Mouse (Mus musculus) neural tube, embryonic 13.5 days (tissue): ENCODE data around the gene Dnajc13. TPM values are rescaled to one million over a fixed set of nuclear protein-coding genes. Genes with fewer than 3 reads are reported as not detected.

Source experiments
- ATAC-seq: fragments of 200-750 bp; cut with Nextera tagmentation; 2 replicates; pipeline ENCODE4 v1.8.0; 2017; ENCODE audit warnings: low read depth, mild to moderate bottlenecking, moderate TSS enrichment, moderate library complexity
- H3K27ac ChIP-seq: fragments of 300-500 bp; sonication (generic); replicated peaks from 2 replicates; pipeline ENCODE4 v1.5.1; 2015; ENCODE audit warnings: moderate library complexity, mild to moderate bottlenecking, inconsistent platforms
- H3K27me3 ChIP-seq: fragments of 300-500 bp; sonication (generic); 2 replicates; pipeline ENCODE4 v1.6.1; 2015; ENCODE audit warnings: mild to moderate bottlenecking, inconsistent platforms
- H3K36me3 ChIP-seq: fragments of 300-500 bp; sonication (generic); 2 replicates; pipeline ENCODE4 v1.6.1; 2015; ENCODE audit warnings: mild to moderate bottlenecking, inconsistent platforms
- H3K4me1 ChIP-seq: fragments of 300-500 bp; sonication (generic); replicated peaks from 2 replicates; pipeline ENCODE4 v1.6.1; 2015; ENCODE audit warnings: inconsistent platforms
- H3K4me2 ChIP-seq: fragments of 300-500 bp; sonication (generic); 2 replicates; pipeline ENCODE4 v1.6.1; 2015; ENCODE audit warnings: inconsistent platforms, mild to moderate bottlenecking, moderate library complexity
- H3K4me3 ChIP-seq: fragments of 300-500 bp; sonication (generic); 2 replicates; pipeline ENCODE4 v1.5.1; 2015; ENCODE audit warnings: mild to moderate bottlenecking, inconsistent platforms
- H3K9ac ChIP-seq: fragments of 300-500 bp; sonication (generic); 2 replicates; pipeline ENCODE4 v1.6.1; 2015; ENCODE audit warnings: moderate library complexity, mild to moderate bottlenecking, inconsistent platforms
- H3K9me3 ChIP-seq: fragments of 300-500 bp; sonication (generic); 2 replicates; pipeline ENCODE4 v1.6.1; 2016; ENCODE audit warnings: inconsistent platforms
- WGBS: fragments of 180-500 bp; shearing (Covaris S2); methylation state at CpG from one replicate; pipeline ENCODE4 v1.1.7; 2015; 5-methylcytosine and 5-hydroxymethylcytosine counted together
- polyA plus RNA-seq: library from polyadenylated mRNA; unstranded; fragments of >200 nt; fragmentation: Nextera tagmentation; extraction: Ambion mirVana; gene quantifications from 2 replicates; pipeline ENCODE4 v1.2.1, GENCODE M21; 2015

Gene Dnajc13
- polyA plus RNA-seq, 1 experiment from 2014 or later = 16.3 TPM

GRCm38 (mm10) chr9:104203851-104204250 is 58.9 kb downstream of the Dnajc13 start:
- Histone ChIP-seq H3K27ac (no peak overlapping the region), H3K27me3 (no peaks in the 10 kb centered on the region), H3K4me2 (no peak overlapping the region), H3K9me3 (no peaks in the 10 kb centered on the region), H3K36me3 (peaks cover 80% of the 10 kb centered on the region), H3K4me3 (no peak overlapping the region), H3K4me1 (no peaks in the 10 kb centered on the region), H3K9ac (no peak overlapping the region)
- 91% methylated on average over 3 of the region's 3 CpGs for WGBS
- no peak for ATAC-seq

GRCm38 (mm10) chr9:104194528-104194927 is 68.2 kb downstream of the Dnajc13 start:
- Histone ChIP-seq H3K4me3 (no peak overlapping the region), H3K9me3 (no peaks in the 10 kb centered on the region), H3K9ac (no peak overlapping the region), H3K4me1 (no peaks in the 10 kb centered on the region), H3K27me3 (no peaks in the 10 kb centered on the region), H3K4me2 (no peak overlapping the region), H3K27ac (no peak overlapping the region), H3K36me3 (peaks cover 80% of the 10 kb centered on the region)
- 71% methylated on average over 2 of the region's 2 CpGs for WGBS
- no peak for ATAC-seq

DNA sequence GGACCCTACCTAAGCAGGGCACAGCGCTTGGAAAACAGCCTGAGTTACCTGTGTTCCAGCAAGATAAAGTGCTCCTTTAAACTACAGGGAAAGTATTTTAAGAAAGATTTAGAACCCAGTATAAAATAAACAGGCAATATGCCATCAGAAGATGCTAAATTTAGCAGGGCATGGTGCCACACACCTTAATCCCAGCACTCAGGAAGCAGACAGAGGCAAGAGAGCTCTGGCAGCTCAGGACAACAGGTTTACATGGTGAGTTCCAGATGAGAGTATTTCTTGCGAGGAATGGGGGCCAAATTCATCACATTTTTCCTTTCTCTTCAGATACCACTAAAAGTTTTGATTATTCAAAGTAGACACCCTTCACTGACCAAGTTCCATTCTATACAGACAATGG is 68.8 kb downstream of the Dnajc13 start:
- WGBS = 93% methylated on average over 2 of the region's 2 CpGs
- ATAC-seq = no peak
- H3K9me3 ChIP-seq = no peaks in the 10 kb centered on the region
- H3K27ac ChIP-seq = no peak overlapping the region
- H3K27me3 ChIP-seq = no peaks in the 10 kb centered on the region
- no peak overlapping the region for H3K9ac ChIP-seq
- no peak overlapping the region for H3K4me2 ChIP-seq
- H3K36me3 ChIP-seq = peaks cover 81% of the 10 kb centered on the region
- no peak overlapping the region for H3K4me3 ChIP-seq
- H3K4me1 ChIP-seq = no peaks in the 10 kb centered on the region

GRCm38 (mm10) chr9:104193327-104193726 is 69.4 kb downstream of the Dnajc13 start:
- no peak for ATAC-seq
- Histone ChIP-seq H3K27me3 (no peaks in the 10 kb centered on the region), H3K9me3 (no peaks in the 10 kb centered on the region), H3K4me1 (no peaks in the 10 kb centered on the region), H3K36me3 (peaks cover 83% of the 10 kb centered on the region), H3K27ac (no peak overlapping the region), H3K4me2 (no peak overlapping the region), H3K4me3 (no peak overlapping the region), H3K9ac (no peak overlapping the region)
- WGBS = 85% methylated on average over 1 of the region's 1 CpGs

DNA sequence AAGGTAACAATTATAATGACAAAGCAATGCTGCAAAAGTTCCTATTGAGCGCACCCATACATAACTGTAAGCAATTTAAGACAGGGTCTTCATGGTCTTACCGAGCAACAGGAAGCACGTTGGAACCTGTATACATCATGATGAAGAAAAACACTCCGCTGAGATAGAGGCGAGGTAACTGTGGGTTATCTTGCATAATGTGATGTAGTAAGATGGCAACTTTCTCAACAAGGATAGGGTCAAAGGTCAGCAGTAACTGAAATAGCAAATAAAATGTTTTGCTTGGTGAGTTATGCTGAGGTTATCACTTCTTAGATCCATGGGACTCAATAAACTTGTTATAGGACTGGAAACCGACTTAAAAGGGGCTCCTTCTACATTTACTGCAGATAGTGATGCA is 70.2 kb downstream of the Dnajc13 start:
- H3K9me3 ChIP-seq = no peaks in the 10 kb centered on the region
- peaks cover 81% of the 10 kb centered on the region for H3K36me3 ChIP-seq
- no peak for ATAC-seq
- H3K27me3 ChIP-seq = no peaks in the 10 kb centered on the region
- no peaks in the 10 kb centered on the region for H3K4me1 ChIP-seq
- no peak overlapping the region for H3K9ac ChIP-seq
- H3K4me2 ChIP-seq = no peak overlapping the region
- no peak overlapping the region for H3K27ac ChIP-seq
- 94% methylated on average over 6 of the region's 6 CpGs for WGBS
- H3K4me3 ChIP-seq = no peak overlapping the region

DNA sequence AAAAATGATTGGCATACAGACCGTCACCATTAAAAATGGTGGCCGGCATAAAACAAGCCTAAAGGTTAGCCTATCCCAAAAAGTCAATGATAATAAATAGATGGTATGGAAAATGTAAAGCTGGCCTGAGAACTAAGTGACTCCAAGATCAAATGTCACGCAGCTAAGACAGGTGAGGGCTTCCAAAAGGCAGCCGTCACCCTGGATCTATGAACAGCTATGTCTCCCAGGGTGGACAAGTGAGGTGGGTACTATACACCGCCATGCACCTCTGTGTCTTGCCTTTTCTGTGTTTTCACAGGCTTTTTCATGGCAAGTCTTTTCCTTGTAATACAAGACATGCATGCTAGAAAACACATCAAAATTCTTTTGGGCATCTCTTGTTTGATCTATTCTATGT is 73.1 kb downstream of the Dnajc13 start:
- 94% methylated on average over 5 of the region's 5 CpGs for WGBS
- H3K9ac ChIP-seq = no peak overlapping the region
- no peaks in the 10 kb centered on the region for H3K9me3 ChIP-seq
- H3K36me3 ChIP-seq = peaks cover 76% of the 10 kb centered on the region
- H3K4me1 ChIP-seq = no peaks in the 10 kb centered on the region
- no peak overlapping the region for H3K27ac ChIP-seq
- ATAC-seq = no peak
- H3K4me2 ChIP-seq = no peak overlapping the region
- H3K4me3 ChIP-seq = no peak overlapping the region
- H3K27me3 ChIP-seq = no peaks in the 10 kb centered on the region

DNA sequence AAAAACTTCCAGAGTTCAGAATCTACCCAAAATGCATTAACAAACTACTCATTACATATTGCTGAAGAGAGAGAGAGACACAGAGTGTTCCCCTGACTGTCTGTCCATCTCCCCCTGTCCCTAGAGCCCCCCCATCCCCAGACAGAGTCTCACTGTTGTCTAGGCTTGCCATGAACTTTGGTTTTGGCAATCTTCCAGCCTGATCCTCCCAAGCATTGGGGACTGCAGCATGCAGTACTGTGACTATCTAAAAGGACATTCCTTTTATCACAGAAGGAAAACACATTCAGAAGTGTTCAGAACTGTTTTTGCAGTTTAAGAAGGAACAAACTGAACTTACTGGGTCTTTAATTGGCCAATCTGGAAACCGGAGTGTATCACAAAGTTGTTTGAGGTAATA is 74.0 kb downstream of the Dnajc13 start:
- H3K36me3 ChIP-seq = peaks cover 73% of the 10 kb centered on the region
- no peaks in the 10 kb centered on the region for H3K9me3 ChIP-seq
- no peak for ATAC-seq
- 96% methylated on average over 1 of the region's 1 CpGs for WGBS
- H3K27me3 ChIP-seq = no peaks in the 10 kb centered on the region
- H3K4me3 ChIP-seq = no peak overlapping the region
- H3K4me2 ChIP-seq = no peak overlapping the region
- H3K9ac ChIP-seq = no peak overlapping the region
- H3K4me1 ChIP-seq = no peaks in the 10 kb centered on the region
- H3K27ac ChIP-seq = no peak overlapping the region

DNA sequence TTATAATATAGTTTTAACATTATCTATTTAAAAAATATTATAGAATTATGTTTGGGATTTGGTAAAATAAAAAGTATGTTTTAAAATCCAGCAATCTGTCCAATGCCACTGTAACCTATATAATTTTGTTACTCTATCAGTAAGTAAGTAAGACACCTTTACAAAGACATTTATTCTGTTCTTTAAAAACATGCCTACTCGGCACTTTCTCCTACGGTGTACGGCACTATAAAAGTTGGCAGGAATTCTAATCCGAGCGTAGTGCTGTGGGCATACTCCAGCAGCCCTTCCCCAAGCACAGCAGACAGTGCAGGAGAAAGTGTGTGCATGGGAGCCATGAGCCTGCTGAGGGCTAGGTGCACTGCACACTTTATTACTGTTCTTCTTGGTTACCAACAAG is 75.7 kb downstream of the Dnajc13 start:
- H3K27ac ChIP-seq = no peak overlapping the region
- H3K36me3 ChIP-seq = peaks cover 75% of the 10 kb centered on the region
- no peaks in the 10 kb centered on the region for H3K9me3 ChIP-seq
- ATAC-seq = no peak
- H3K4me2 ChIP-seq = no peak overlapping the region
- 89% methylated on average over 5 of the region's 5 CpGs for WGBS
- H3K27me3 ChIP-seq = no peaks in the 10 kb centered on the region
- no peak overlapping the region for H3K9ac ChIP-seq
- no peak overlapping the region for H3K4me3 ChIP-seq
- peaks cover 8% of the 10 kb centered on the region for H3K4me1 ChIP-seq

- Histone ChIP-seq H3K36me3 (peaks cover 76% of the 10 kb centered on the region), H3K4me2 (no peak overlapping the region), H3K4me1 (peaks cover 9% of the 10 kb centered on the region), H3K27me3 (no peaks in the 10 kb centered on the region), H3K9ac (no peak overlapping the region), H3K9me3 (no peaks in the 10 kb centered on the region), H3K27ac (no peak overlapping the region), H3K4me3 (no peak overlapping the region)
- no peak for ATAC-seq
- WGBS = 92% methylated on average over 5 of the region's 5 CpGs
Observed at GRCm38 (mm10) chr9:104183181-104183580, 79.5 kb downstream of the Dnajc13 start.

DNA sequence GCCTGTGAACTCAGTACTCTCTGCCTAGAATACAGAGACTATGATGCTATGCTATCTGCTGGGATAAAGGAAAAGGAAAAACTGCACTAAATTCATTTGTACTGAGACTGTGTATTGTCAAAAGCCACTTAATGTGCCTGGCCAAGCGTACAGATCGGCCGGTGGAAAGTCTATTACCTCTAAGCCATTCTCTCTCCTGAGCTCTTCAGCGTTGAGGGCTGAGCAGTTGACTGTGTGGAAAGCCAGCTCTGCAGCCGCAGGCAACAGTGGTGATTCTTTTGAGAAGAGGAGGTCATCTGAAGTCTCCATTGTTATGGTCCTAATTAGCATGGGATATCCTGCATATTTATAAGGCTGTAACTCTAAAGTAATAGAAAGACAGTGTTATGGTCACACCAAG is 80.4 kb downstream of the Dnajc13 start:
- Histone ChIP-seq H3K27ac (no peak overlapping the region), H3K9ac (no peak overlapping the region), H3K36me3 (peaks cover 75% of the 10 kb centered on the region), H3K4me1 (peaks cover 9% of the 10 kb centered on the region), H3K27me3 (no peaks in the 10 kb centered on the region), H3K4me3 (no peak overlapping the region), H3K4me2 (no peak overlapping the region), H3K9me3 (no peaks in the 10 kb centered on the region)
- 31% methylated on average over 5 of the region's 5 CpGs for WGBS
- no peak for ATAC-seq

DNA sequence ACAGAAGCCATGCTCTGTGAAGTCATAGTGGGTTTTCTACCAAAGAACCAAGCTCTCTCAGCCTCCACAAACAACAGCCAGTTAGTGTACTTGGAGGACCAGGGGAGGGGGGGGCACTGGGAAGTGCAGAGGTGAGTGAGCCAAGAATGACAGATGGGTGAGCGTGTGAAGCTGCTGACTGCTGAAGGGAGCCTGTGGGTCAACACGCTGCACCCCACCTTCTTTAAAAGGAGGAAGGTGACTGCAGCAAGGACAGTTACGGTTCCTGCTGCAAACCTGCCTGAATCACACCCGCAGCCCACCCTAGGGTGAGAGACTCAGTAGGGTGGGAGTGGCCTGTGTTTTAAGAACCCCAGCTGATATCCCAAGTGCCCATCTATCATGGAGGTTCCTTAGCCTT is 81.1 kb downstream of the Dnajc13 start:
- H3K4me3 ChIP-seq = no peak overlapping the region
- H3K4me1 ChIP-seq = peaks cover 9% of the 10 kb centered on the region
- no peak for ATAC-seq
- H3K36me3 ChIP-seq = peaks cover 77% of the 10 kb centered on the region
- H3K27ac ChIP-seq = no peak overlapping the region
- no peak overlapping the region for H3K4me2 ChIP-seq
- H3K9ac ChIP-seq = no peak overlapping the region
- no peaks in the 10 kb centered on the region for H3K27me3 ChIP-seq
- H3K9me3 ChIP-seq = no peaks in the 10 kb centered on the region
- WGBS = 93% methylated on average over 4 of the region's 4 CpGs

- peaks cover 83% of the 10 kb centered on the region for H3K36me3 ChIP-seq
- H3K9me3 ChIP-seq = no peaks in the 10 kb centered on the region
- no peak overlapping the region for H3K4me2 ChIP-seq
- peaks cover 9% of the 10 kb centered on the region for H3K4me1 ChIP-seq
- H3K4me3 ChIP-seq = no peak overlapping the region
- H3K27ac ChIP-seq = no peak overlapping the region
- 97% methylated on average over 6 of the region's 6 CpGs for WGBS
- H3K9ac ChIP-seq = no peak overlapping the region
- H3K27me3 ChIP-seq = no peaks in the 10 kb centered on the region
- no peak for ATAC-seq
Observed at GRCm38 (mm10) chr9:104180046-104180445, 82.7 kb downstream of the Dnajc13 start.

DNA sequence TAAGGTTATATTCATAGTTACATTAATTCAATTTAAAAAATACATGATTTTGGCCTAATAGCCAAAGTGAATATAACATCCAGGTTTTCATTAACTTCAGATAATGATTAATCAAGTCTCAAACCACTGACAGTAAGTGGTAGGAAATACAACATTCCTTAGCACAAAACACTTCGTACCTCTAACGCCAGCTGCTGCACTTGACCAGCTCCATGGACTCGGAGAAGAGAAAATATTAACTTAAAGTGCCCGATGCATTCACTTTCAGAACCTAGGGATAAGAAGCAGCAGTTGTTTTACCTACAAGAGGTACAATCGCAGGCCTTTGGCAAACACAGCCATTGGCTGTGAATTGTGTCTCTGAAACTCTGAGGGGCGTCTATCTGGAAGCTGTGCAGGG is 90.4 kb downstream of the Dnajc13 start:
- no peak overlapping the region for H3K9ac ChIP-seq
- no peak overlapping the region for H3K27ac ChIP-seq
- no peak for ATAC-seq
- H3K27me3 ChIP-seq = no peaks in the 10 kb centered on the region
- H3K9me3 ChIP-seq = no peaks in the 10 kb centered on the region
- no peak overlapping the region for H3K4me3 ChIP-seq
- no peaks in the 10 kb centered on the region for H3K4me1 ChIP-seq
- 92% methylated on average over 6 of the region's 6 CpGs for WGBS
- H3K36me3 ChIP-seq = peaks cover 86% of the 10 kb centered on the region
- no peak overlapping the region for H3K4me2 ChIP-seq
